8 mouse cellular contexts compared by ENCODE assay signal in genomic region chr1:86634751-86635359, GRCm38 (mm10). TPM values are rescaled to one million over a fixed set of nuclear protein-coding genes. Genes with fewer than 3 reads are reported as not detected.
A peak's percentile ranks its signal among the peaks of the same experiment; 100 is the strongest.
DNase-seq lines count a peak whose midpoint lies in the region; ATAC-seq and TF ChIP-seq lines count a peak whose summit lies in the region.

No protein-coding gene starts in this region.

- H3K27ac ChIP-seq in limb, embryonic 14.5 days (replicated peaks; ENCODE audit: low read depth, low read length) = no peak overlapping the region

- no peaks in the 10 kb centered on the region for H3K27me3 ChIP-seq in limb, embryonic 14.5 days (ENCODE audit: control insufficient read depth, insufficient read depth, low read length)

- no peaks in the 10 kb centered on the region for H3K9me3 ChIP-seq in limb, embryonic 14.5 days (ENCODE audit: control insufficient read depth, low read length)

- ATAC-seq in limb, embryonic 14.5 days (ENCODE audit: low FRiP score, low read depth) = peak; percentile 71; the same call in 1 of the 2 replicates

- DNase-seq in cerebellum, adult 9-10 months = peak; percentile 12
- no peak for DNase-seq in cerebellum, adult 18-20 months
- DNase-seq in lung, postnatal 10 days = peak; percentile 33
- no peak for DNase-seq in lung, postnatal 4 days
- no peak for DNase-seq in limb, embryonic 14.5 days (ENCODE audit: low spot score)
- peak; percentile 45 for DNase-seq in telencephalon, adult 2 months (ENCODE audit: low read depth, low spot score)
- DNase-seq in adrenal gland, postnatal 14 days = no peak
- DNase-seq in cerebellum, adult 8-10 months = no peak

- H3K4me3 ChIP-seq in limb, embryonic 14.5 days (replicated peaks; ENCODE audit: low read length) = no peak overlapping the region

- H3K4me2 ChIP-seq in limb, embryonic 14.5 days (replicated peaks; ENCODE audit: low read depth, low read length, severe bottlenecking) = no peak overlapping the region; the same call in 1 of the 2 replicates

- H3K9ac ChIP-seq in limb, embryonic 14.5 days (ENCODE audit: low read depth, low read length, severe bottlenecking) = no peak overlapping the region

- H3K36me3 ChIP-seq in limb, embryonic 14.5 days (ENCODE audit: control insufficient read depth, insufficient read depth, low read length) = no peaks in the 10 kb centered on the region

- WGBS in limb, embryonic 14.5 days = 58% methylated on average over 6 of the region's 6 CpGs

- TF ChIP-seq POLR2A in limb, embryonic 14.5 days (IDR thresholded peaks at IDR 0.05; ENCODE audit: borderline replicate concordance, extremely low read depth, insufficient read depth, insufficient read length) = no peak

- peaks cover 13% of the 10 kb centered on the region for H3K4me1 ChIP-seq in limb, embryonic 14.5 days (ENCODE audit: control insufficient read depth, insufficient read depth, low read length)

RNA-seq across cellular contexts. Expression of gene Nppc, which starts 35.5 kb away (rescaled TPM):
- polyA plus RNA-seq in limb, embryonic 14.5 days (2012; rRNA removed) = 5.6 and 6.4 TPM in 2 replicates
- polyA plus RNA-seq in limb, embryonic 14.5 days (2014; fragmentation: Nextera tagmentation; extraction: Ambion mirVana) = 4.7 and 6.1 TPM in 2 replicates
- total RNA-seq in adrenal gland, postnatal 14 days (2021) = 0.56 TPM in 1 of 2 replicates, not detected in the other

RNA-seq across cellular contexts. Expression of gene Cops7b, which starts 52.2 kb away (rescaled TPM):
- 62.1 and 68.9 TPM in 2 replicates for polyA plus RNA-seq in limb, embryonic 14.5 days (2012; rRNA removed)
- 35.6 and 42.6 TPM in 2 replicates for polyA plus RNA-seq in limb, embryonic 14.5 days (2014; fragmentation: Nextera tagmentation; extraction: Ambion mirVana)
- 13.7 and 13.8 TPM in 2 replicates for total RNA-seq in adrenal gland, postnatal 14 days (2021)

RNA-seq across cellular contexts. Expression of gene Pde6d, which starts 52.4 kb away (rescaled TPM):
- 61.1 and 63.2 TPM in 2 replicates for polyA plus RNA-seq in limb, embryonic 14.5 days (2012; rRNA removed)
- 63.0 and 69.7 TPM in 2 replicates for polyA plus RNA-seq in limb, embryonic 14.5 days (2014; fragmentation: Nextera tagmentation; extraction: Ambion mirVana)
- 28.8 and 30.3 TPM in 2 replicates for total RNA-seq in adrenal gland, postnatal 14 days (2021)

Comparison
In these comparisons a context has a peak if more than half of its experiments do, and no peak if none do; other contexts are left out.
1. DNase-seq: peak in cerebellum, adult 9-10 months (single experiment), lung, postnatal 10 days (single experiment) and telencephalon, adult 2 months (single experiment); none in cerebellum, adult 18-20 months (0 of 2), lung, postnatal 4 days (0 of 2), limb, embryonic 14.5 days (single experiment), adrenal gland, postnatal 14 days (single experiment) and cerebellum, adult 8-10 months (single experiment).